Mouse (Mus musculus) fat pad, adult 2 months (tissue): ENCODE results near the gene Zmiz1.

Experiments
- DNase-seq: peaks from one replicate; pipeline ENCODE4 v3.0.0-alpha.2; 2011; ENCODE audit warnings: low read depth, low spot score; ENCODE audit errors: extremely low read depth

The Zmiz1 gene

GRCm38 (mm10) chr14:25533631-25534395 is 74.8 kb downstream of the Zmiz1 start:
- DNase-seq: no peak

- no peak for DNase-seq
Observed at GRCm38 (mm10) chr14:25534396-25534769, 75.4 kb downstream of the Zmiz1 start.

- no peak for DNase-seq
Observed at GRCm38 (mm10) chr14:25534918-25535582, 76.1 kb downstream of the Zmiz1 start.

- DNase-seq: no peak
Observed at GRCm38 (mm10) chr14:25535583-25535943, 76.6 kb downstream of the Zmiz1 start.

- DNase-seq: no peak
Observed at GRCm38 (mm10) chr14:25536476-25536875, 77.5 kb downstream of the Zmiz1 start.

- DNase-seq: no peak
Observed at GRCm38 (mm10) chr14:25537351-25537750, 78.4 kb downstream of the Zmiz1 start.

- peak; percentile 86 for DNase-seq
Observed at GRCm38 (mm10) chr14:25538522-25538921, 79.5 kb downstream of the Zmiz1 start.

- DNase-seq: no peak
Observed at GRCm38 (mm10) chr14:25539493-25540116, 80.6 kb downstream of the Zmiz1 start.

GRCm38 (mm10) chr14:25540172-25540571 is 81.2 kb downstream of the Zmiz1 start:
- no peak for DNase-seq

GRCm38 (mm10) chr14:25541213-25541612 is 82.2 kb downstream of the Zmiz1 start:
- no peak for DNase-seq

GRCm38 (mm10) chr14:25543098-25543497 is 84.1 kb downstream of the Zmiz1 start:
- peak; percentile 73 for DNase-seq

- DNase-seq: no peak
Observed at GRCm38 (mm10) chr14:25543927-25544326, 84.9 kb downstream of the Zmiz1 start.

- DNase-seq: no peak
Observed at GRCm38 (mm10) chr14:25546852-25547621, 88.1 kb downstream of the Zmiz1 start.

- DNase-seq: no peak
Observed at GRCm38 (mm10) chr14:25547882-25548281, 88.9 kb downstream of the Zmiz1 start.

- DNase-seq: no peak
Observed at GRCm38 (mm10) chr14:25548650-25549049, 89.7 kb downstream of the Zmiz1 start.

GRCm38 (mm10) chr14:25549125-25549524 is 90.1 kb downstream of the Zmiz1 start:
- DNase-seq: no peak

GRCm38 (mm10) chr14:25549871-25550840 is 91.2 kb downstream of the Zmiz1 start:
- DNase-seq: peak; percentile 67

- no peak for DNase-seq
Observed at GRCm38 (mm10) chr14:25551731-25552130, 92.7 kb downstream of the Zmiz1 start.

GRCm38 (mm10) chr14:25553382-25553781 is 94.4 kb downstream of the Zmiz1 start:
- DNase-seq: no peak

- DNase-seq: no peak
Observed at GRCm38 (mm10) chr14:25554781-25555180, 95.8 kb downstream of the Zmiz1 start.
